Mouse (Mus musculus): ENCODE data around the gene Ap1b1.

The Ap1b1 gene

GRCm38 (mm10) chr11:5009354-5010074 is 22.9 kb downstream of the Ap1b1 start:
- no peak for TF ChIP-seq POU5F1 (IDR thresholded peaks at IDR 0.05; ENCODE audit: borderline replicate concordance, low read length)
- TF ChIP-seq CTCF (conservative IDR thresholded peaks at IDR 0.05; ENCODE audit: low read length): no peak
- TF ChIP-seq NANOG (IDR thresholded peaks at IDR 0.05; ENCODE audit: borderline replicate concordance, low read length): no peak
- Histone ChIP-seq H3K9me3 (ENCODE audit: low read length) (no peaks in the 10 kb centered on the region), H3K4me3 (replicated peaks; ENCODE audit: low read length) (no peak overlapping the region), H3K4me1 (replicated peaks; ENCODE audit: low read depth, low read length) (peaks cover 39% of the 10 kb centered on the region), H3K27me3 (ENCODE audit: insufficient read depth, low read length) (no peaks in the 10 kb centered on the region), H3K36me3 (ENCODE audit: insufficient read depth, low read length) (peaks cover 51% of the 10 kb centered on the region)

- peaks cover 34% of the 10 kb centered on the region for H3K4me1 ChIP-seq (replicated peaks; ENCODE audit: low read depth, low read length)
- peaks cover 57% of the 10 kb centered on the region for H3K36me3 ChIP-seq (ENCODE audit: insufficient read depth, low read length)
- no peaks in the 10 kb centered on the region for H3K27me3 ChIP-seq (ENCODE audit: insufficient read depth, low read length)
- H3K9me3 ChIP-seq (ENCODE audit: low read length): no peaks in the 10 kb centered on the region
- TF ChIP-seq CTCF (conservative IDR thresholded peaks at IDR 0.05; ENCODE audit: low read length) (no peak), NANOG (IDR thresholded peaks at IDR 0.05; ENCODE audit: borderline replicate concordance, low read length) (no peak), POU5F1 (IDR thresholded peaks at IDR 0.05; ENCODE audit: borderline replicate concordance, low read length) (no peak)
- no peak overlapping the region for H3K4me3 ChIP-seq (replicated peaks; ENCODE audit: low read length)
Observed at GRCm38 (mm10) chr11:5010205-5010604, 23.6 kb downstream of the Ap1b1 start.

- Histone ChIP-seq H3K9me3 (ENCODE audit: low read length) (no peaks in the 10 kb centered on the region), H3K4me3 (replicated peaks; ENCODE audit: low read length) (no peak overlapping the region), H3K36me3 (ENCODE audit: insufficient read depth, low read length) (peaks cover 70% of the 10 kb centered on the region), H3K27me3 (ENCODE audit: insufficient read depth, low read length) (no peaks in the 10 kb centered on the region), H3K4me1 (replicated peaks; ENCODE audit: low read depth, low read length) (peaks cover 22% of the 10 kb centered on the region)
- no peak for TF ChIP-seq POU5F1 (IDR thresholded peaks at IDR 0.05; ENCODE audit: borderline replicate concordance, low read length)
- no peak for TF ChIP-seq NANOG (IDR thresholded peaks at IDR 0.05; ENCODE audit: borderline replicate concordance, low read length)
- no peak for TF ChIP-seq CTCF (conservative IDR thresholded peaks at IDR 0.05; ENCODE audit: low read length)
Observed at GRCm38 (mm10) chr11:5011480-5011879, 24.9 kb downstream of the Ap1b1 start.

GRCm38 (mm10) chr11:5012213-5012715 is 25.6 kb downstream of the Ap1b1 start:
- no peaks in the 10 kb centered on the region for H3K9me3 ChIP-seq (ENCODE audit: low read length)
- peaks cover 78% of the 10 kb centered on the region for H3K36me3 ChIP-seq (ENCODE audit: insufficient read depth, low read length)
- no peak overlapping the region for H3K4me3 ChIP-seq (replicated peaks; ENCODE audit: low read length)
- no peaks in the 10 kb centered on the region for H3K27me3 ChIP-seq (ENCODE audit: insufficient read depth, low read length)
- peaks cover 17% of the 10 kb centered on the region for H3K4me1 ChIP-seq (replicated peaks; ENCODE audit: low read depth, low read length)
- TF ChIP-seq POU5F1 (IDR thresholded peaks at IDR 0.05; ENCODE audit: borderline replicate concordance, low read length) (no peak), CTCF (conservative IDR thresholded peaks at IDR 0.05; ENCODE audit: low read length) (no peak), NANOG (IDR thresholded peaks at IDR 0.05; ENCODE audit: borderline replicate concordance, low read length) (no peak)

- Histone ChIP-seq H3K4me3 (replicated peaks; ENCODE audit: low read length) (no peak overlapping the region), H3K4me1 (replicated peaks; ENCODE audit: low read depth, low read length) (no peaks in the 10 kb centered on the region), H3K27me3 (ENCODE audit: insufficient read depth, low read length) (no peaks in the 10 kb centered on the region), H3K36me3 (ENCODE audit: insufficient read depth, low read length) (peaks cover 93% of the 10 kb centered on the region), H3K9me3 (ENCODE audit: low read length) (no peaks in the 10 kb centered on the region)
- TF ChIP-seq CTCF (conservative IDR thresholded peaks at IDR 0.05; ENCODE audit: low read length) (peak; percentile 31), POU5F1 (IDR thresholded peaks at IDR 0.05; ENCODE audit: borderline replicate concordance, low read length) (no peak), NANOG (IDR thresholded peaks at IDR 0.05; ENCODE audit: borderline replicate concordance, low read length) (no peak)
Observed at GRCm38 (mm10) chr11:5015720-5016119, 29.1 kb downstream of the Ap1b1 start.

GRCm38 (mm10) chr11:5016286-5016685 is 29.7 kb downstream of the Ap1b1 start:
- no peaks in the 10 kb centered on the region for H3K4me1 ChIP-seq (replicated peaks; ENCODE audit: low read depth, low read length)
- peaks cover 92% of the 10 kb centered on the region for H3K36me3 ChIP-seq (ENCODE audit: insufficient read depth, low read length)
- H3K27me3 ChIP-seq (ENCODE audit: insufficient read depth, low read length): no peaks in the 10 kb centered on the region
- TF ChIP-seq POU5F1 (IDR thresholded peaks at IDR 0.05; ENCODE audit: borderline replicate concordance, low read length) (no peak), CTCF (conservative IDR thresholded peaks at IDR 0.05; ENCODE audit: low read length) (no peak), NANOG (IDR thresholded peaks at IDR 0.05; ENCODE audit: borderline replicate concordance, low read length) (no peak)
- no peak overlapping the region for H3K4me3 ChIP-seq (replicated peaks; ENCODE audit: low read length)
- H3K9me3 ChIP-seq (ENCODE audit: low read length): no peaks in the 10 kb centered on the region

DNA sequence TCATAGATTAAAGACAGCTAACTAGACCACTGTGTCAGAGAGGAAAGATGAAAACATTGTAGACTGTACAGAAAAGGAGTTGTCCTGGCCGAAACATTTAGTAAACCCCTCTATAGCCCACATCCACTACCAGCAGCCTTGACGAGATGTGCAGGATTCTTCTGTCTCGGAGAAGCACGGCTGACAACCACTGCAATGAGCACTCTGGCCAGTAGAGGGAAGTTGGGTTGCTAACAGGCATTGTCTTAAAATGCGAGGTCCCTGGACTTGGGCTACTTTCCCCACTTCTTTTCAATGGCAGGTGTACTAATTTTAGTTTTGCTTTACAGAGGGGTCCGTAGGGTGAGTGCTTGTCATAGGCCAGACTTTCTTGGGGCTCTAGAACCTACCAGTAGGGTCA is 30.9 kb downstream of the Ap1b1 start:
- Histone ChIP-seq H3K4me1 (replicated peaks; ENCODE audit: low read depth, low read length) (no peaks in the 10 kb centered on the region), H3K36me3 (ENCODE audit: insufficient read depth, low read length) (peaks cover 87% of the 10 kb centered on the region), H3K4me3 (replicated peaks; ENCODE audit: low read length) (no peak overlapping the region), H3K27me3 (ENCODE audit: insufficient read depth, low read length) (no peaks in the 10 kb centered on the region), H3K9me3 (ENCODE audit: low read length) (no peaks in the 10 kb centered on the region)
- no peak for TF ChIP-seq NANOG (IDR thresholded peaks at IDR 0.05; ENCODE audit: borderline replicate concordance, low read length)
- TF ChIP-seq CTCF (conservative IDR thresholded peaks at IDR 0.05; ENCODE audit: low read length): peak; percentile 34; the same call in 1 of the 2 replicates

DNA sequence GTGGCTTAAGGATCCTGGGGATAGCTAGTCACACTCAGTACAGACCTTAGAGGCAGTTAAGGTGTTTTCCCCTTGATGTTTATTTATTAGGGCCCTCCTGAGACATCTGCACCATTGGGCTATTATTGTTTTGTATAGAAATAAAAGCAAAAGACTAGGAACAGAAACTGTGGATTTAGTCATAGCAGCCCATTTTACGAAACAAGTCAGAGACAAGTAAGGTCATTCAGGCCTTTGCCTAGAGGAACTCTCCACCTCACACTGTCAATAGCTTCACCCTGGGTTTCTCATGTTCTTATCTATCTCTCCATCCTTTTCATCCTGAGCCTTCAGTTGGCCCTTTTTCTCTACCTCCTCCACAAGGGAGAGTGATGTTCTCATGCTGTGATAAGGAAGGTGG is 38.5 kb downstream of the Ap1b1 start:
- Histone ChIP-seq H3K36me3 (ENCODE audit: insufficient read depth, low read length) (peaks cover 84% of the 10 kb centered on the region), H3K4me3 (replicated peaks; ENCODE audit: low read length) (no peak overlapping the region), H3K27me3 (ENCODE audit: insufficient read depth, low read length) (no peaks in the 10 kb centered on the region), H3K9me3 (ENCODE audit: low read length) (no peaks in the 10 kb centered on the region), H3K4me1 (replicated peaks; ENCODE audit: low read depth, low read length) (0 out of 2 replicates have a peak, but pooled peaks cover 2% of the 10 kb centered on the region)
- no peak for TF ChIP-seq CTCF (conservative IDR thresholded peaks at IDR 0.05; ENCODE audit: low read length)
- no peak for TF ChIP-seq POU5F1 (IDR thresholded peaks at IDR 0.05; ENCODE audit: borderline replicate concordance, low read length)
- no peak for TF ChIP-seq NANOG (IDR thresholded peaks at IDR 0.05; ENCODE audit: borderline replicate concordance, low read length)
